24 mouse cellular contexts compared by ENCODE assay signal in the genomic region with DNA sequence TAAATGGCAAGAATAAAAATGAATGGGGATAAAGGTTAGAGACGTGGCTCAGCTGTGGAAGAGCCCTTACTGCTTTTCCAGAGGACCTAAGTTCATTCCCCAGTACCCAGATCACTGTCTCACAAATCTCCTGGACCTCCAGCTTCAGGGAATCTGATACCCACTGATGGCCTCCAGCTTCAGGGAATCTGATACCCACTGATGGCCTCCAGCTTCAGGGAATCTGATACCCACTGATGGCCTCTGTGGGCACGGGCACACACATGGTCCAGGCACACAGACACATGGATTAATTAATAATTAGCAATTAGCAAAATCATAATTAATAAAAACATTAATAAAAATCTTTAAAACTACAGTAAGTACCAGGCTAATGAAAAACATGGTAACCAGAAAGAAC. TPM values are rescaled to one million over a fixed set of nuclear protein-coding genes. Genes with fewer than 3 reads are reported as not detected.
DNase-seq lines count a peak whose midpoint lies in the region; ATAC-seq and TF ChIP-seq lines count a peak whose summit lies in the region.
"Had no signal": no experiment of that assay in that cellular context is flagged by ENCODE, and none has a peak within 500 bp of the region (broad histone marks: within the 10 kb centered on the region; RNA-seq: fewer than 3 reads in every experiment).

No protein-coding gene starts in this region.

- TF ChIP-seq POLR2A in myocyte (IDR thresholded peaks at IDR 0.05; ENCODE audit: insufficient read length, low read depth), result no peak

- H3K36me3 ChIP-seq in kidney, embryonic 16.5 days (ENCODE audit: insufficient read depth, low read length), result no peaks in the 10 kb centered on the region
- H3K36me3 ChIP-seq in myocyte (ENCODE audit: control insufficient read depth, insufficient read depth), result no peaks in the 10 kb centered on the region
- H3K36me3 ChIP-seq: G1E; hindbrain, embryonic 12.5 days; hindbrain, embryonic 15.5 days had no signal

- no peak overlapping the region for H3ac ChIP-seq in myocyte (ENCODE audit: control insufficient read depth, insufficient read length)

- WGBS in kidney, embryonic 16.5 days, result 17% methylated on average over 2 of the region's 2 CpGs

- peak; percentile 67 for DNase-seq in gastrocnemius, adult 18-20 months (ENCODE audit: low spot score)
- DNase-seq in gastrocnemius, postnatal 4 days (ENCODE audit: low spot score in 2 of 2), result no peak
- DNase-seq in kidney, adult 9 months, result no peak
- DNase-seq in gastrocnemius, postnatal 10 days, result peak; percentile 28
- DNase-seq in spleen, postnatal 36 days (ENCODE audit: low spot score in 2 of 2), result no peak
- DNase-seq in lung, adult 18-20 months, result no peak
- DNase-seq: adrenal gland, postnatal 14 days; B cell, adult 2 months; cerebellum, adult 11 months; cerebellum, adult 2 months; cerebellum, adult 9-11 months; cerebellum, postnatal 25 days; embryo, embryonic 11 days; forebrain, postnatal 0 days; heart, adult 11 months had no signal

- peak; percentile 59; the same call in 1 of the 2 replicates for ATAC-seq in kidney, embryonic 16.5 days (ENCODE audit: low FRiP score, low TSS enrichment)
- ATAC-seq: forebrain, embryonic 14.5 days; forebrain, postnatal 0 days; Patski had no signal

- no peak overlapping the region for H3K4me2 ChIP-seq in kidney, embryonic 16.5 days (replicated peaks; ENCODE audit: low read depth, low read length)
- H3K4me2 ChIP-seq in myocyte (ENCODE audit: low read depth), result peak overlapping the region; percentile 38
- H3K4me2 ChIP-seq: heart, embryonic 11.5 days; hindbrain, embryonic 12.5 days; hindbrain, embryonic 15.5 days had no signal

- H3K9me3 ChIP-seq in kidney, embryonic 16.5 days (ENCODE audit: low read length), result no peaks in the 10 kb centered on the region; the same call in 1 of the 2 replicates
- H3K9me3 ChIP-seq: G1E; hindbrain, embryonic 15.5 days had no signal

- no peak overlapping the region for H3K4me3 ChIP-seq in kidney, embryonic 16.5 days (ENCODE audit: low read length)
- H3K4me3 ChIP-seq in myocyte, result no peak overlapping the region
- H3K4me3 ChIP-seq: hindbrain, embryonic 12.5 days; hindbrain, embryonic 15.5 days had no signal

- H3K9ac ChIP-seq in kidney, embryonic 16.5 days (replicated peaks; ENCODE audit: low read length), result no peak overlapping the region
- H3K9ac ChIP-seq: forebrain, postnatal 0 days; hindbrain, embryonic 12.5 days; hindbrain, embryonic 15.5 days had no signal

- no peaks in the 10 kb centered on the region for H3K79me2 ChIP-seq in myocyte (ENCODE audit: control insufficient read depth, insufficient read depth)

- H3K4me1 ChIP-seq in kidney, embryonic 16.5 days (ENCODE audit: insufficient read depth, low read length), result no peaks in the 10 kb centered on the region
- H3K4me1 ChIP-seq: hindbrain, embryonic 12.5 days; hindbrain, embryonic 15.5 days had no signal

- H3K27me3 ChIP-seq in kidney, embryonic 16.5 days (ENCODE audit: insufficient read depth, low read length), result no peaks in the 10 kb centered on the region
- H3K27me3 ChIP-seq in myocyte (ENCODE audit: control insufficient read depth, insufficient read depth, insufficient read length), result no peaks in the 10 kb centered on the region
- H3K27me3 ChIP-seq: CH12.LX; hindbrain, embryonic 12.5 days; hindbrain, embryonic 15.5 days; Patski had no signal

- H3K27ac ChIP-seq in kidney, embryonic 16.5 days (ENCODE audit: low read length), result no peak overlapping the region
- H3K27ac ChIP-seq: hindbrain, embryonic 12.5 days; hindbrain, embryonic 15.5 days had no signal

TF ChIP-seq in myocyte, 11 proteins besides CTCF, POLR2A, EP300 and RAD21:
- TF ChIP-seq CEBPB (IDR thresholded peaks at IDR 0.05; ENCODE audit: insufficient read depth, poor library complexity, severe bottlenecking), result no peak
TF ChIP-seq in myocyte: peak in this region for 0.

RNA-seq across cellular contexts. Expression of a gene that starts 14.8 kb away (rescaled TPM):
- total RNA-seq in gastrocnemius, adult 18-20 months (2021), result 1 to 10 TPM; 4.2 to 4.6 TPM
- total RNA-seq in gastrocnemius, postnatal 4 days (2021), result 10 to 100 TPM; 14.4 to 15.5 TPM
- polyA plus RNA-seq in kidney, embryonic 16.5 days (2015; fragmentation: Nextera tagmentation; extraction: Ambion mirVana), result 5.3 and 5.7 TPM in 2 replicates
- total RNA-seq in gastrocnemius, postnatal 10 days (2021), result 10 to 100 TPM in 1 of 2 experiments, 1 to 10 TPM in 1; 9.5 to 12.6 TPM
- polyA plus RNA-seq in myocyte (2012; fragmentation: generic; extraction: Trizol), result 2.4 TPM

RNA-seq across cellular contexts. Expression of a gene that starts 16.4 kb away (rescaled TPM):
- 1 to 10 TPM; 7.9 to 8.1 TPM for total RNA-seq in gastrocnemius, adult 18-20 months (2021)
- total RNA-seq in gastrocnemius, postnatal 4 days (2021), result 10 to 100 TPM; 10.9 to 14.7 TPM
- 12.0 and 12.1 TPM in 2 replicates for polyA plus RNA-seq in kidney, embryonic 16.5 days (2015; fragmentation: Nextera tagmentation; extraction: Ambion mirVana)
- 10 to 100 TPM in 1 of 2 experiments, 1 to 10 TPM in 1; 8.5 to 10.5 TPM for total RNA-seq in gastrocnemius, postnatal 10 days (2021)
- 3.9 TPM for polyA plus RNA-seq in myocyte (2012; fragmentation: generic; extraction: Trizol)

RNA-seq across cellular contexts. Expression of a gene that starts 31.1 kb away (rescaled TPM):
- total RNA-seq in gastrocnemius, adult 18-20 months (2021), result 1 to 10 TPM; 5.4 to 6.4 TPM
- 10 to 100 TPM; 10.9 to 12.9 TPM for total RNA-seq in gastrocnemius, postnatal 4 days (2021)
- 11.4 and 14.2 TPM in 2 replicates for polyA plus RNA-seq in kidney, embryonic 16.5 days (2015; fragmentation: Nextera tagmentation; extraction: Ambion mirVana)
- total RNA-seq in gastrocnemius, postnatal 10 days (2021), result 1 to 10 TPM; 5.9 to 9.2 TPM
- polyA plus RNA-seq in myocyte (2012; fragmentation: generic; extraction: Trizol), result 1.5 TPM

Comparison
In these comparisons a context has a peak if more than half of its experiments do, and no peak if none do; other contexts are left out.
1. DNase-seq: peak in gastrocnemius, adult 18-20 months (single experiment) and gastrocnemius, postnatal 10 days (single experiment); none in gastrocnemius, postnatal 4 days (0 of 2), kidney, adult 9 months (single experiment), spleen, postnatal 36 days (0 of 2) and lung, adult 18-20 months (0 of 2).